Mouse (Mus musculus): ENCODE measurements around the gene Mapk13. TPM values are rescaled to one million over a fixed set of nuclear protein-coding genes. Genes with fewer than 3 reads are reported as not detected.

The Mapk13 gene
- polyA plus RNA-seq, 1 experiment from 2014 or later = 211 TPM

- no peaks in the 10 kb centered on the region for H3K4me1 ChIP-seq (replicated peaks; ENCODE audit: control insufficient read depth, insufficient read depth)
- no peaks in the 10 kb centered on the region for H3K9me3 ChIP-seq (ENCODE audit: control insufficient read depth, low read length)
- TF ChIP-seq CTCF (IDR thresholded peaks at IDR 0.05; ENCODE audit: low read depth) (no peak), EP300 (optimal IDR thresholded peaks at IDR 0.05) (no peak)
- ATAC-seq (ENCODE audit: low FRiP score, low TSS enrichment) (no peak), DNase-seq (ENCODE audit: low spot score) (no peak)
- H3K27me3 ChIP-seq (ENCODE audit: control insufficient read depth, insufficient read depth, low read length) = no peaks in the 10 kb centered on the region
- WGBS = 67% methylated on average over 5 of the region's 5 CpGs
- no peak overlapping the region for H3K27ac ChIP-seq (replicated peaks)
- H3K4me3 ChIP-seq (ENCODE audit: low read depth, low read length) = no peak overlapping the region
- no peaks in the 10 kb centered on the region for H3K36me3 ChIP-seq (ENCODE audit: control insufficient read depth, insufficient read depth, low read length)
- no peak overlapping the region for H3K9ac ChIP-seq (ENCODE audit: low read length)
- H3K4me2 ChIP-seq (replicated peaks; ENCODE audit: low read depth) = no peak overlapping the region
These were observed 12.7 kb upstream of the Mapk13 start for GRCm38 (mm10) chr17:28756447-28756846.

- Histone ChIP-seq H3K4me1 (replicated peaks; ENCODE audit: control insufficient read depth, insufficient read depth) (no peaks in the 10 kb centered on the region), H3K27me3 (ENCODE audit: control insufficient read depth, insufficient read depth, low read length) (no peaks in the 10 kb centered on the region), H3K9me3 (ENCODE audit: control insufficient read depth, low read length) (no peaks in the 10 kb centered on the region), H3K27ac (replicated peaks) (no peak overlapping the region), H3K4me2 (replicated peaks; ENCODE audit: low read depth) (no peak overlapping the region), H3K36me3 (ENCODE audit: control insufficient read depth, insufficient read depth, low read length) (no peaks in the 10 kb centered on the region), H3K4me3 (ENCODE audit: low read depth, low read length) (no peak overlapping the region), H3K9ac (ENCODE audit: low read length) (no peak overlapping the region)
- WGBS = 50% methylated on average over 2 of the region's 2 CpGs
- no peak for TF ChIP-seq CTCF (IDR thresholded peaks at IDR 0.05; ENCODE audit: low read depth)
- TF ChIP-seq EP300 (optimal IDR thresholded peaks at IDR 0.05) = no peak
- ATAC-seq (ENCODE audit: low FRiP score, low TSS enrichment) (no peak), DNase-seq (ENCODE audit: low spot score) (no peak)
These were observed 11.6 kb upstream of the Mapk13 start for GRCm38 (mm10) chr17:28757470-28757869.

DNA sequence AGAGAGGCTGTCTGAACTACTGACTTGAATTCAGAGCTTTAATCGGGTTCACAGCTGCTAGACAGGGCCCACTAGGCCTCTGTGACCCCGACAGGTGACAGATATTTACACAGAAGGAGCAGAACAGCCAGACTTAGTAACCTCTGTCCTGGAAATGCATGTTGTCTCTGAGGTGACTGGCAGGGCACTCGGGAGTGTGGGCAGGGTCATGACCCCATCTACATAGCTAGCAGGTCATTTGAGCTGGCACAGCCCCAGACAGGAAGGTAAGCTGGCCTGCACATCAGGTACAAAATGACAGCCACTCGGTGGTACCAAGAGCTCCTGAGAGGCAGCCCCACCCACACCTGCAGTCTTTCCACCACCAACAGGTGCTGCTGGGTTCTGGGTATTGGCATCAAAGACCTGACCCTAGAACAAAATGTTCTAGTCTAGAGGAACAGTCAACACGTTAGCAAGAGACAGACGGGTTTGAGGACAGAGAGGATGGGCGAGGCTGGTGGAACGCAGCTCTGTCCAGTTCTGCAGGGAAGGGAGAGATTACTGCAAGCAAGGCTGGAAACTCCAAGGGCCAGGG lies 8.3 kb upstream of the Mapk13 start:
- Histone ChIP-seq H3K36me3 (ENCODE audit: control insufficient read depth, insufficient read depth, low read length) (no peaks in the 10 kb centered on the region), H3K9ac (ENCODE audit: low read length) (0 out of 2 replicates have a peak overlapping the region, but pooled peaks have one; percentile 23), H3K27ac (replicated peaks) (peak overlapping the region; percentile 49; the same call in 1 of the 2 replicates), H3K4me1 (replicated peaks; ENCODE audit: control insufficient read depth, insufficient read depth) (no peaks in the 10 kb centered on the region), H3K9me3 (ENCODE audit: control insufficient read depth, low read length) (no peaks in the 10 kb centered on the region), H3K4me3 (ENCODE audit: low read depth, low read length) (no peak overlapping the region), H3K4me2 (replicated peaks; ENCODE audit: low read depth) (no peak overlapping the region), H3K27me3 (ENCODE audit: control insufficient read depth, insufficient read depth, low read length) (no peaks in the 10 kb centered on the region)
- 53% methylated on average over 8 of the region's 8 CpGs for WGBS
- DNase-seq (ENCODE audit: low spot score) (no peak), ATAC-seq (ENCODE audit: low FRiP score, low TSS enrichment) (peak; percentile 60)
- TF ChIP-seq CTCF (IDR thresholded peaks at IDR 0.05; ENCODE audit: low read depth) = no peak
- no peak for TF ChIP-seq EP300 (optimal IDR thresholded peaks at IDR 0.05)

DNA sequence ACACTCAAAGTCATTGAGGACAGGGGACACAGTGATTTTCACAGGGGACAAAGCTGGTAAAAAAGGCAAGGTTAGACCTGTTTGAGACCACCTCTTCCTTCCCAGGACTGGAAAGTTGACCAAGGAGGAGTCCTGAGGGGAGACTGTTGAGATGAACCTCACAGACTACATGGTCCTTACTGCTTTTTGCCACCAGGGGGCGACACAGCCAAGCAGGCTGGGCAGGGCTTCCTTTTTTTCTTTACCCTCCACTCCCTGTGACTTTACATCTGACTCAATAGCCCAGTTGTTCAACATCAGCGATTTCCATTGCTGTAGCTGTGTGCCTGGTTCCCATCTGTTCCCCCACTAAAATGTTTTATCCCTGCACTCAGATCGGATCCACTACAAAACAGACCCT lies 7.2 kb upstream of the Mapk13 start:
- no peak overlapping the region for H3K27ac ChIP-seq (replicated peaks)
- WGBS = 13% methylated on average over 3 of the region's 3 CpGs
- TF ChIP-seq EP300 (optimal IDR thresholded peaks at IDR 0.05) (no peak), CTCF (IDR thresholded peaks at IDR 0.05; ENCODE audit: low read depth) (peak; percentile 96)
- H3K9me3 ChIP-seq (ENCODE audit: control insufficient read depth, low read length) = no peaks in the 10 kb centered on the region
- no peaks in the 10 kb centered on the region for H3K4me1 ChIP-seq (replicated peaks; ENCODE audit: control insufficient read depth, insufficient read depth)
- ATAC-seq (ENCODE audit: low FRiP score, low TSS enrichment) (peak; percentile 52), DNase-seq (ENCODE audit: low spot score) (peak; percentile 84)
- no peak overlapping the region for H3K4me2 ChIP-seq (replicated peaks; ENCODE audit: low read depth)
- no peak overlapping the region for H3K9ac ChIP-seq (ENCODE audit: low read length)
- no peak overlapping the region for H3K4me3 ChIP-seq (ENCODE audit: low read depth, low read length)
- no peaks in the 10 kb centered on the region for H3K36me3 ChIP-seq (ENCODE audit: control insufficient read depth, insufficient read depth, low read length)
- H3K27me3 ChIP-seq (ENCODE audit: control insufficient read depth, insufficient read depth, low read length) = no peaks in the 10 kb centered on the region

DNA sequence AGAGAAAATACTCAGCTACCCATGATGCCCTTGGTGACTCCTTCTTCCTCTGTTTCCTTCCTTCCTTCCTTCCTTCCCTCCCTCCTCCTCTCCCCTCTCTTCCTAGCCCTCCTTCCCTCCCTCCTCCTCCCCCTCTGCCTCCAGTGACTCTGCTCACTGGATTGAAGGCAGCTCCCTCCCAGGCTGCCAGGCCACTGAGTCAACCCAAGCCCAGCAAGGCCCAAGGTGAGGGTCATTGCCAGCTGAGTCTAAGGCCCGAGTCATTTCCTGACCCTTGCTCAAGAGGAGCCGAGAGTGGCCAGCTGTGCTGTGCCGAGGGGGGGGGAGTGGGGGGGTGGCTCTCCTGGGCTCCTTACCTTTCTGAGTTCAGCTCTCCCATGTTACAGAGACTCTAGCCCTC lies 2.9 kb upstream of the Mapk13 start:
- H3K4me1 ChIP-seq (replicated peaks; ENCODE audit: control insufficient read depth, insufficient read depth) = peaks cover 2% of the 10 kb centered on the region
- TF ChIP-seq CTCF (IDR thresholded peaks at IDR 0.05; ENCODE audit: low read depth) (no peak), EP300 (optimal IDR thresholded peaks at IDR 0.05) (no peak)
- WGBS = 50% methylated on average over 3 of the region's 3 CpGs
- no peaks in the 10 kb centered on the region for H3K36me3 ChIP-seq (ENCODE audit: control insufficient read depth, insufficient read depth, low read length)
- no peak overlapping the region for H3K4me3 ChIP-seq (ENCODE audit: low read depth, low read length)
- H3K9me3 ChIP-seq (ENCODE audit: control insufficient read depth, low read length) = no peaks in the 10 kb centered on the region
- H3K27me3 ChIP-seq (ENCODE audit: control insufficient read depth, insufficient read depth, low read length) = no peaks in the 10 kb centered on the region
- DNase-seq (ENCODE audit: low spot score) (no peak), ATAC-seq (ENCODE audit: low FRiP score, low TSS enrichment) (no peak)
- no peak overlapping the region for H3K27ac ChIP-seq (replicated peaks)
- H3K4me2 ChIP-seq (replicated peaks; ENCODE audit: low read depth) = no peak overlapping the region
- H3K9ac ChIP-seq (ENCODE audit: low read length) = no peak overlapping the region

DNA sequence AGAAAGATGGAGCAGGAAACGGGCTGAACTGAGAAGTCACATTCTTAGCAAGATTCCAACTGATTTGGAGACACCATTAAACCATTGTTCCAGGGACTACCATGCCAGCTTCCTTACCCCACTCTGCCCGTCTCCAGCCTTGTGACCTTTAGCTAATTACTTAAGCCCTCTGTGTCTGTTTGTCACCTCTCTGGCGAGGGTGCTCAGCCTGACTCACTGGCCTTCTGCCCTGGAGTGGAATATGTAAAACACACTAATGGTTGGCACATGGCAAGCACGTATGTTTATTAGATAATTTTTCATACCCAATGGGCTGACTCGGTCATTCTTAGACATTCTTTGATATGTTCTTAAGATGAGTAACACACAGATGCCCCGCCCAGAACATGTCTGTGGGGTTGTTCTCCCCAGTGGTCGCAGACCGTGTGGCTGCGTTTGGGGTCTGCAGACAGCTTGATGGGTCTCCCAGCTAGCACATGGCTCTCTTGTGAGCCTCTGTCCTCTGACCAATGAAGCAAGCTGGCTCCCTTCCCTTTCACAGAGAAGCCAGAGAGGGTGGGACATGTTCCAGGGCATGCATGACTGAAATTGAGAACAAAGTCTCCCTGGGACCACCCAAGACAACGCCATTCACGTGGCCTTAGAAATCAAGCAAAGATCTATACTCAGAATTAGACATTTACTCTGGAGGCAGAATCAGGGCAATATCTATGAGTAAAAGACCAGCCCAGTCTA lies 2.1 kb upstream of the Mapk13 start:
- no peaks in the 10 kb centered on the region for H3K27me3 ChIP-seq (ENCODE audit: control insufficient read depth, insufficient read depth, low read length)
- 62% methylated on average over 11 of the region's 11 CpGs for WGBS

More for the DNA sequence above, 2.1 kb upstream of the Mapk13 start:
- no peak overlapping the region for H3K27ac ChIP-seq (replicated peaks)
- no peak for TF ChIP-seq CTCF (IDR thresholded peaks at IDR 0.05; ENCODE audit: low read depth)
- no peak for TF ChIP-seq EP300 (optimal IDR thresholded peaks at IDR 0.05)
- no peaks in the 10 kb centered on the region for H3K9me3 ChIP-seq (ENCODE audit: control insufficient read depth, low read length)
- H3K4me1 ChIP-seq (replicated peaks; ENCODE audit: control insufficient read depth, insufficient read depth) = peaks cover 2% of the 10 kb centered on the region
- no peak for DNase-seq (ENCODE audit: low spot score)
- H3K9ac ChIP-seq (ENCODE audit: low read length) = no peak overlapping the region
- no peak for ATAC-seq (ENCODE audit: low FRiP score, low TSS enrichment)
- no peaks in the 10 kb centered on the region for H3K36me3 ChIP-seq (ENCODE audit: control insufficient read depth, insufficient read depth, low read length)
- no peak overlapping the region for H3K4me3 ChIP-seq (ENCODE audit: low read depth, low read length)
- no peak overlapping the region for H3K4me2 ChIP-seq (replicated peaks; ENCODE audit: low read depth)
